Mouse (Mus musculus) liver, embryonic 15.5 days (tissue): Measurements from ENCODE around the gene March9. TPM values are rescaled to one million over a fixed set of nuclear protein-coding genes. Genes with fewer than 3 reads are reported as not detected.
A peak's percentile ranks its signal among the peaks of the same experiment; 100 is the strongest.

Source experiments
- ATAC-seq: fragments of 200-750 bp; cut with Nextera tagmentation; 2 replicates; pipeline ENCODE4 v1.8.0; 2017; ENCODE audit warnings: moderate number of reproducible peaks, mild to moderate bottlenecking, moderate library complexity; ENCODE audit not compliant: insufficient read depth
- H3K27ac ChIP-seq: fragments of 300-500 bp; sonication (generic); replicated peaks from 2 replicates; pipeline ENCODE4 v1.5.1; 2015; ENCODE audit warnings: mild to moderate bottlenecking, inconsistent platforms
- H3K27me3 ChIP-seq: fragments of 300-500 bp; sonication (generic); 2 replicates; pipeline ENCODE4 v1.6.1; 2015; ENCODE audit warnings: mild to moderate bottlenecking, inconsistent platforms
- H3K36me3 ChIP-seq: fragments of 300-500 bp; sonication (generic); replicated peaks from 2 replicates; pipeline ENCODE4 v1.6.1; 2015; ENCODE audit warnings: moderate library complexity, mild to moderate bottlenecking, inconsistent platforms
- H3K4me1 ChIP-seq: fragments of 300-500 bp; sonication (generic); replicated peaks from 2 replicates; pipeline ENCODE4 v1.6.1; 2015; ENCODE audit warnings: inconsistent platforms
- H3K4me2 ChIP-seq: fragments of 300-500 bp; sonication (generic); 2 replicates; pipeline ENCODE4 v1.6.1; 2015; ENCODE audit warnings: moderate library complexity, mild to moderate bottlenecking, inconsistent platforms
- H3K4me3 ChIP-seq: fragments of 300-500 bp; sonication (generic); replicated peaks from 2 replicates; pipeline ENCODE4 v1.5.1; 2015; ENCODE audit warnings: mild to moderate bottlenecking, inconsistent platforms
- H3K9ac ChIP-seq: fragments of 300-500 bp; sonication (generic); 2 replicates; pipeline ENCODE4 v1.6.1; 2015; ENCODE audit warnings: moderate library complexity, mild to moderate bottlenecking, inconsistent platforms
- H3K9me3 ChIP-seq: fragments of 300-500 bp; sonication (generic); replicated peaks from 2 replicates; pipeline ENCODE4 v1.6.1; 2016; ENCODE audit warnings: inconsistent platforms
- WGBS: fragments of 180-500 bp; shearing (Covaris S2); methylation state at CpG from one replicate; pipeline ENCODE4 v1.1.7; 2015; ENCODE audit warnings: mixed read lengths; ENCODE audit not compliant: insufficient replicate concordance; 5-methylcytosine and 5-hydroxymethylcytosine counted together
- polyA plus RNA-seq: library from polyadenylated mRNA; unstranded; fragments of >200 nt; fragmentation: Nextera tagmentation; extraction: Ambion mirVana; gene quantifications from 2 replicates; pipeline ENCODE4 v1.2.1, GENCODE M21; 2015

March9 gene
- polyA plus RNA-seq, 1 experiment from 2014 or later = 0.03 TPM

DNA sequence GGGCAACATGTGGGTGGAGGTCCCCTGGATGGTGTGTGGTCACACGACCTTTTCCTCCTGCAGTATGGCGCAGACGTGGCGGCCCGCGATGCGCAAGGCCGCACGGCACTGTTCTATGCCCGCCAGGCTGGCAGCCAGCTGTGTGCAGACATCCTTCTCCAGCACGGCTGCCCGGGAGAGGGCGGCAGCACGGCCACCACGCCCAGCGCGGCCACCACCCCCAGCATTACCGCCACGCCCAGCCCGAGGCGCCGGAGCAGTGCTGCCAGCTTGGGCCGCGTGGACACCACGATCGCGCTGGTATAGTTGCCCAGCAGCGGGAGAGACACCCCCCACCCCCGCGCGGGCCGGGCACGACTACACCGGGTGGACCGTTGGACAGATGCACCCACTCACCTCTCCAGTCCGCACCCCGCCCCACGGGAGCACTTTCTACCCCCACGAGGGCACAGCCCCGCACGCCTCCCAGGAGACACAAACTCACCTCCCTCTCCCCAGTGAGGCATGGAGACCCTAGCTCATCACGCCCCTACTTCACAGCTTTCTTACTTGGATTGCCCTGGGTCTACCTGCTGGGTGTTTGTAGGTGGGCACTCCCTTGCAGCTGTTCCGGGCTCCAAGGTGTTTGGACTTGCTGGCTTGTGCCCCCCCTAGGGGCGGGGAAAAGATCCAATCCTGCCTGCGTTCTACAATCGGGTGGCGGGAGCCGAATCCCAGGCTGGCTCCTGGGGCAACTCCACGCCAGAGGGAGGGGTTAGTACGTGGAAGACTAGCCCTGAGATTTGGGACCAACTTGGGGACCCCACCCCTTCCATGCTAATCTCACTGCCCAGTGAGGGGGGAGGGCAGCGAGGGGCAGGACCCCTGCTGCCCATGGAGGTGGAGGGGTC lies 31.8 kb upstream of the March9 start:
- H3K4me1 ChIP-seq = peaks cover 21% of the 10 kb centered on the region
- 61% methylated on average over 51 of the region's 51 CpGs for WGBS
- H3K36me3 ChIP-seq = peaks cover 17% of the 10 kb centered on the region
- no peak for ATAC-seq
- peak overlapping the region; percentile 18; the same call in 1 of the 2 replicates for H3K4me2 ChIP-seq
- H3K9me3 ChIP-seq = no peaks in the 10 kb centered on the region
- H3K4me3 ChIP-seq = no peak overlapping the region
- H3K27me3 ChIP-seq = peaks cover 28% of the 10 kb centered on the region
- H3K9ac ChIP-seq = no peak overlapping the region
- no peak overlapping the region for H3K27ac ChIP-seq

DNA sequence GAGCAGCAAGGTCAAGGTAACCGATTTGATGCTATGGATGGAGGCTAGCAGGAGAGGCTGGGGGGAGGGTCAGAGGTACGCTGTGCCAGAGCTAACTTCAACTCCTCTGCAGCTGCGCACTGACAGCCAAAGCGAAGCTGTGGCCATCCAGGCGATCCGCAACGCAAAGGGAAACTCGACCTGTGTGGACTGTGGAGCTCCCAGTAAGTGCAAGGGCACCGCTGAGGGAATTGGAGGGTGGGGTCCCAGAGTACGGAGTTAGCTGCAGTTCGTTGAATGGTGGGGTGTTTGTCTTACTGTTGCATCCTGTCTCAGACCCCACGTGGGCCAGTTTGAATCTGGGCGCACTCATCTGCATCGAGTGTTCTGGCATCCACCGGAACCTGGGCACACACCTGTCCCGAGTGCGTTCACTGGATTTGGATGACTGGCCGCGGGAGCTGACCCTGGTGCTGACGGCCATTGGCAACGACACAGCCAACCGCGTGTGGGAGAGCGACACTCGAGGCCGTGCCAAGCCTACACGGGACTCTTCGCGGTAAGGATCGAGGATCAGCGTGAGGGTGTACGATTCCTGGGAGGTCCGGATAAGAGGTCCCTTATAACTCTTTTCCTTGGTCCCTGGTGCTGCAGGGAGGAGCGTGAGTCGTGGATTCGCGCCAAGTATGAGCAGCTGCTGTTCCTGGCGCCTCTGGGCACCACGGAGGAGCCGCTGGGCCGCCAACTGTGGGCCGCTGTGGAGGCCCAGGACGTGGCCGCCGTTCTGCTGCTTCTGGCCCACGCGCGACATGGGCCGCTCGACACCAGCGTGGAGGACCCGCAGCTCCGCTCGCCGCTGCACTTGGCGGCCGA lies 30.8 kb upstream of the March9 start:
- Histone ChIP-seq H3K27ac (no peak overlapping the region), H3K9ac (no peak overlapping the region), H3K36me3 (peaks cover 7% of the 10 kb centered on the region), H3K9me3 (no peaks in the 10 kb centered on the region), H3K4me3 (no peak overlapping the region), H3K27me3 (peaks cover 28% of the 10 kb centered on the region), H3K4me2 (no peak overlapping the region; the same call in 1 of the 2 replicates), H3K4me1 (peaks cover 21% of the 10 kb centered on the region)
- ATAC-seq = no peak
- 68% methylated on average over 57 of the region's 57 CpGs for WGBS

DNA sequence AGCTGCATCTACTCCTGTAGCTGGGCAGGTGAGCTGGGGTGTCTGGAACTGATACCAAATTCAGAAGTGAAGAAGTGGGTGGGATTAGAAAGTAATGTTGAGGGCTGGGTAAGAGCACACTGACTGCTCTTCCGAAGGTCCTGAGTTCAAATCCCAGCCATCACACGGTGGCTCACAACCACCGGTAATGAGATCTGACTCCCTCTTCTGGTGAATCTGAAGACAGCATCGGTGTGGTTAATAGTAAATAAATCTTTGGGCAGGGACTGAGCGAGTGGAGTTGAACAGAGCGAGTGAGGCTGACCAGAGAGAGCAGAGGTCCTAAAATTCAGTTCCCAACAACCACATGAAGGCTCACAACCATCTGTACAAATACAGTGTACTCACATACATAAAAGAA lies 25.6 kb upstream of the March9 start:
- WGBS = 68% methylated on average over 6 of the region's 6 CpGs
- Histone ChIP-seq H3K27ac (no peak overlapping the region), H3K4me3 (no peak overlapping the region), H3K4me2 (no peak overlapping the region), H3K9ac (no peak overlapping the region), H3K36me3 (no peaks in the 10 kb centered on the region; the same call in 1 of the 2 replicates), H3K9me3 (no peaks in the 10 kb centered on the region), H3K27me3 (peaks cover 33% of the 10 kb centered on the region), H3K4me1 (peaks cover 24% of the 10 kb centered on the region; the same call in 1 of the 2 replicates)
- ATAC-seq = no peak

DNA sequence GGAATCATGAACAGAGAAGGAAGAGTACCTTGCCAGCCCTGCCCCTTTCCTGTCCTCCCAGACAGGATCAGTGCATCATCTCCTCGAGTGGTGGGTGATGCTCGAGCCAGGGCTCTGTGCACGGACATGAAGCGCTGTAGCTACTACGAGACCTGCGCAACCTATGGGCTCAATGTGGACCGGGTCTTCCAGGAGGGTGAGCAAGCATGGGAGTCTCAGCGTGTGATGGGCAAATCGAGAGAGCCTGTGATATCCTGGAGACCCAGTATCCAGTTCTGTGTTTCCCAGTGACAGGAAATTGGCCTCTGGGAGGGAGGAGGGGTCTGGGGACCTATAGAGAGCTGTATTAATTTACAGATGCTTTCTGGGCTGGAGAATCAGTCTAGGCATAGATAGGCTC lies 25.1 kb upstream of the March9 start:
- H3K9ac ChIP-seq = no peak overlapping the region
- no peak for ATAC-seq
- no peak overlapping the region for H3K4me3 ChIP-seq
- no peak overlapping the region for H3K27ac ChIP-seq
- no peaks in the 10 kb centered on the region for H3K9me3 ChIP-seq
- 75% methylated on average over 9 of the region's 9 CpGs for WGBS
- peaks cover 33% of the 10 kb centered on the region for H3K27me3 ChIP-seq
- no peak overlapping the region for H3K4me2 ChIP-seq
- H3K36me3 ChIP-seq = no peaks in the 10 kb centered on the region; the same call in 1 of the 2 replicates
- H3K4me1 ChIP-seq = peaks cover 30% of the 10 kb centered on the region

DNA sequence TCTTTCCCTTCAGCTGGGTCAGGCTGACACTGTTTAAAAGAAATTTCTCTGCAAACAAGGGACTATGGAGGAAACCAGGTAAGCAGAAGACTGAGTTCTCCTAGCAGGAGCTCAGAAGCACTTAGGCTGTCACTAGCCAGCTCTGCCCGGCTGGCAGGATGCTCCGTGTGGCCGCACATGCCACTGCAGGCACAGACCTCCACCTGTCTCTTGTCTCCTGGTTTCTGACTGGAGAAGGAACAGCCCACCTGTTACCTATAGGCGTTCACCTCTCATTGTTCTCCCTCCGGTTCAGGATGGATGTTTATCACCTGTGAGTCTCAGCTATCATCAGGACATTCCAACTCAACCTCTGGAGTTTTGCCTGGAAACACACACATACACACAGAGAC lies 23.9 kb upstream of the March9 start:
- peaks cover 41% of the 10 kb centered on the region for H3K4me1 ChIP-seq
- no peak overlapping the region for H3K4me2 ChIP-seq
- H3K27ac ChIP-seq = no peak overlapping the region
- H3K27me3 ChIP-seq = peaks cover 39% of the 10 kb centered on the region
- no peaks in the 10 kb centered on the region; the same call in 1 of the 2 replicates for H3K36me3 ChIP-seq
- H3K9ac ChIP-seq = no peak overlapping the region
- H3K4me3 ChIP-seq = no peak overlapping the region
- no peak for ATAC-seq
- WGBS = 63% methylated on average over 5 of the region's 5 CpGs
- H3K9me3 ChIP-seq = no peaks in the 10 kb centered on the region

DNA sequence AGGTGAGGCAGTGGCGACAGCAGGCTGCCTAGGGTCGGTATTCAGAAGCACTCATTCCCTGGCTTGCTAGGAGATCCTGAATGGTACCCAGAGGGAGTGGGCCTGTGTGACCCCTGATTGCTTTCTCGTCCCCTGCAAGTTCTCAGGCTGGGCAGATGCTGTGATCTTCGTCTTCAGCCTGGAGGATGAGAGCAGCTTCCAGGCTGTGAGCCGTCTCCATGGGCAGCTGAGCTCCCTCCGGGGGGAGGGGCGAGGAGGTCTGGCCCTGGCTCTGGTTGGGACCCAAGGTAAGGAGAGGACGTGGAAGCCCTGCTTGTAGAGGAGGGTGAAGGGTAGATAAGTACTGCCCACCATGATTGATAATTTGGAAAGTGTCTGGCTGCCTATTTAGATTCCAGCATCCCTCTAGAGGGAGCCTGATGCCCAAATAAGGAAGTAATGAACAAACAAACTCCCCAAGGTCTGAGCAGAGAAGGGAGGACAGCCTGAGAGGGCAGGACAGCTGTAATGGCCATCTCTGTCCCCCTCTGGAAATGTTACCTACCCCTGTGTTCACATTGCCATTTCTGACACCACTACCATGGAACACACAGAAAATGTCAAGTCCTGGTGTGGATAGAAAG lies 23.4 kb upstream of the March9 start:
- no peaks in the 10 kb centered on the region; the same call in 1 of the 2 replicates for H3K36me3 ChIP-seq
- H3K4me1 ChIP-seq = peaks cover 47% of the 10 kb centered on the region
- ATAC-seq = no peak
- no peak overlapping the region for H3K9ac ChIP-seq
- 63% methylated on average over 8 of the region's 8 CpGs for WGBS
- H3K27me3 ChIP-seq = peaks cover 44% of the 10 kb centered on the region
- no peaks in the 10 kb centered on the region for H3K9me3 ChIP-seq
- no peak overlapping the region for H3K4me3 ChIP-seq
- no peak overlapping the region for H3K27ac ChIP-seq
- no peak overlapping the region for H3K4me2 ChIP-seq

DNA sequence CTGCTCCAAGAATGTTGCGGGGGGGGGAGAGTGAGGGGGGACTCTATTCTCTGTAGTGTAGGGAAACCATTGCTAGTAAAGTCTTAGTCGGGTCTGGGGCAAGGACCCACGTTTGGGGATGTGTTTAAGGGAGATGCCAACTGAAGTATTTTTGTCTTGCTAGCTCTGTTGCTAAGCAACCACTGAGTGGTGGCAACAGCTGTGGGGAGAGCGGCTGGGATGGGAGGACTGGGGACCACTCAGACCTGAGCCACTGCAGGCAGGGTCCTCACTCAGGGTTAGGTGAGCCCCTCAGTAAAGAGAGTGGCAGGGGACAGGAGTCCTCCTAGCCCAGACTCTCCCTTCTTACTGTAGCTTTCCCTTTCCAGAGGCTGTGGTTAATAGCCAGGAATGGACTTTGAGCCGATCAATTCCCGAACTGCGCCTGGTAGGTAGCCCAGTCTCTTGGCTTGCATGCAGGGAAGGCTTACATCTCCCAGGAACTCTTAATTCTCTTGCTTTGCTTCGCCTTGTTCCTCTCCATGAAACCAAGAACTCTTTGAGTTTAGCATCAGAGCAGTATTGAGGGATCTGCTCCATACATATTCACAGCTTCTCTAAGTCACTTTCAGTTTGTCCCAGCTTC lies 22.1 kb upstream of the March9 start:
- no peak for ATAC-seq
- H3K4me2 ChIP-seq = peak overlapping the region; percentile 52
- H3K27ac ChIP-seq = no peak overlapping the region
- peaks cover 57% of the 10 kb centered on the region for H3K4me1 ChIP-seq
- no peak overlapping the region for H3K9ac ChIP-seq
- H3K4me3 ChIP-seq = no peak overlapping the region
- no peaks in the 10 kb centered on the region for H3K9me3 ChIP-seq
- no peaks in the 10 kb centered on the region; the same call in 1 of the 2 replicates for H3K36me3 ChIP-seq
- H3K27me3 ChIP-seq = peaks cover 55% of the 10 kb centered on the region
- WGBS = 53% methylated on average over 8 of the region's 8 CpGs

DNA sequence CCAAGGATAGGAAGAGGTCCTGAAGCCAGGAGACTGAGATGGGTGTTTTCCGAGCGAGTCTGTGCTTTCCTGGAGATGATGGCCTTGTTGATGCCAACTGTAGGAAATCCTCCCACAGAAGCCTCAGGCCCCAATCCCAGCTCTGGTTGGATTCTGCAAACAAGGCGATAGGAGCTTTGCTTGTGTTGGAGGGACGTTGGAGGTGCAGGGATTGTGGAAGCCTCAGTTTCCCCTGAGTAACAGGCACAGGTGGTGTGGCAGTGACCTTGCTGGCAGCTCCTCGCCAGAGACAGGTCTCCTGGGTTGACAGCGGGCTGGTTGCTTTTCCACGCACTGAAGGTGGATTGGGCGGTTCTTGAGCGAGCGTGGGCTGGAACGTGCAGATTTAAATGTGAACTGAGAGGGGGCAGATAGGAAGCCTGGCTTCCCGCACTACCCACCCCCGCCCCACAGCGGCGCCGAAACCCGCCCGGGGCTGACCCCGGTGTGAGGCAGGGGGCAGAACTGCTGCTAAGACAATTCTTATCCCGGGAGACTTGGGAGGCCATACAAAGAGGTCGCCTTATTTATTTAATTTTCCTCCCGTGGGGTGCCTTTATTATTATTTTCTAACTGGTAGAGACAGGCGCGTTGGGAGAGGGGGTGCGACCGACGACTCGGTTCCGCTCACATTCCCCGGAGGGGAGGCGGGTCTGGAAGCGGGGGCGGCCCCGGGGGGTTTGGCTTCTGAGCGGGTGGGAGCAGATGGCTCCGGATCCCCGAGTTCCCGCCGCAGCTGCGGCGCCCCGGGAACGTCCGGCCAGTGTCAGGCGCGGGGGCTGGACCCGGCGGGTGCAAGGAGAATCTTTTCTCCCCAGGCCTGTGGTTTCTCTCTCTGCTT lies 21.2 kb upstream of the March9 start:
- H3K36me3 ChIP-seq = no peaks in the 10 kb centered on the region; the same call in 1 of the 2 replicates
- WGBS = 31% methylated on average over 48 of the region's 48 CpGs
- ATAC-seq = no peak
- no peak overlapping the region for H3K9ac ChIP-seq
- H3K27ac ChIP-seq = no peak overlapping the region
- peak overlapping the region; percentile 15; the same call in 1 of the 2 replicates for H3K4me3 ChIP-seq
- H3K9me3 ChIP-seq = no peaks in the 10 kb centered on the region
- peaks cover 59% of the 10 kb centered on the region for H3K27me3 ChIP-seq
- peaks cover 65% of the 10 kb centered on the region for H3K4me1 ChIP-seq
- H3K4me2 ChIP-seq = peak overlapping the region; percentile 52

DNA sequence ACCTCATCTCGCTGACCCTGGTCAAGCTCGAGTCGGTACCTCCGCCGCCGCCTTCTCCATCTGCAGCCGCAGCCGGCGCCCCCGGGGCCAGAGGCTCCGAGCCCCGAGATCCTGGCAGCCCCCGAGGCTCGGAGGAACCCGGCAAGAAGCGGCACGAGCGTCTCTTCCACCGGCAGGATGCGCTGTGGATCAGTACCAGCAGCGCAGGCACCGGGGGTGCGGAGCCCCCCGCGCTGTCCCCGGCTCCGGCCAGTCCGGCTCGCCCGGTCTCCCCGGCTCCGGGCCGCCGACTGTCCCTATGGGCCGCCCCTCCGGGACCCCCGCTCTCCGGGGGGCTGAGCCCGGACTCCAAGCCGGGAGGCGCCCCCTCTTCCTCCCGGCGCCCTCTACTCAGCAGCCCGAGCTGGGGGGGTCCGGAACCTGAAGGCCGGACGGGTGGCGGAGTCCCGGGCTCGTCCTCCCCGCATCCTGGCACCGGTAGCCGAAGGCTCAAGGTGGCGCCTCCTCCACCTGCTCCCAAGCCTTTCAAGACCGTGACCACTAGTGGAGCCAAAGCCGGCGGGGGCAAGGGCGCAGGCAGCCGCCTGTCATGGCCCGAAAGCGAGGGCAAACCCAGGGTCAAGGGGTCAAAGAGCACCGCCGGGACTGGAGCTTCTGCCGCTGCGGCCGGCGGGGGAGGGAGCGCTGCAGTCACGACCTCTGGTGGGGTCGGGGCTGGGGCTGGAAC lies 19.8 kb upstream of the March9 start:
- no peak overlapping the region for H3K9ac ChIP-seq
- H3K27me3 ChIP-seq = peaks cover 59% of the 10 kb centered on the region
- H3K36me3 ChIP-seq = no peaks in the 10 kb centered on the region; the same call in 1 of the 2 replicates
- peak overlapping the region; percentile 37 for H3K4me3 ChIP-seq
- H3K4me2 ChIP-seq = peak overlapping the region; percentile 67
- ATAC-seq = no peak
- no peak overlapping the region for H3K27ac ChIP-seq
- 48% methylated on average over 70 of the region's 70 CpGs for WGBS
- H3K9me3 ChIP-seq = no peaks in the 10 kb centered on the region
- peaks cover 77% of the 10 kb centered on the region for H3K4me1 ChIP-seq
